Mouse (Mus musculus) heart, embryonic 14.5 days (tissue): ENCODE data around the gene Ptprn2. TPM values are rescaled to one million over a fixed set of nuclear protein-coding genes. Genes with fewer than 3 reads are reported as not detected.

Experiments used
- ATAC-seq: fragments of 200-750 bp; cut with Nextera tagmentation; 2 replicates; pipeline ENCODE4 v1.8.0; 2017; ENCODE audit warnings: low read depth, moderate TSS enrichment; ENCODE audit not compliant: insufficient number of reproducible peaks, insufficient read depth, low FRiP score
- H3K27ac ChIP-seq, 2 experiments: fragments of 200-500 bp in 1 of 2; fragments of 300-500 bp in 1 of 2; sonication (generic) in 1 of 2; replicated peaks in 1 of 2; 2 replicates each; pipeline ENCODE4 v1.5.1; 2012 to 2014; ENCODE audit warnings: low read depth in 2 of 2, low read length in 2 of 2, control low read depth in 1 of 2, mild to moderate bottlenecking in 1 of 2, mixed read lengths in 1 of 2; ENCODE audit not compliant: control insufficient read depth in 1 of 2, insufficient read depth in 1 of 2
- H3K27me3 ChIP-seq: fragments of 300-500 bp; sonication (generic); 2 replicates; pipeline ENCODE4 v1.6.1; 2014; ENCODE audit warnings: mild to moderate bottlenecking, low read length, control low read depth; ENCODE audit not compliant: control insufficient read depth, insufficient read depth
- H3K36me3 ChIP-seq: fragments of 300-500 bp; sonication (generic); 2 replicates; pipeline ENCODE4 v1.6.1; 2014; ENCODE audit warnings: mild to moderate bottlenecking, control low read depth, low read length, mixed read lengths; ENCODE audit not compliant: control insufficient read depth, insufficient read depth
- H3K4me1 ChIP-seq, 2 experiments: fragments of 200-500 bp in 1 of 2; fragments of 300-500 bp in 1 of 2; sonication (generic) in 1 of 2; 2 replicates each; pipeline ENCODE4 v1.6.1; 2012 to 2014; ENCODE audit warnings: low read length in 2 of 2, control low read depth in 1 of 2, mixed read lengths in 1 of 2; ENCODE audit not compliant: control insufficient read depth in 2 of 2, insufficient read depth in 2 of 2
- H3K4me2 ChIP-seq: fragments of 300-500 bp; sonication (generic); 2 replicates; pipeline ENCODE4 v1.6.1; 2014; ENCODE audit warnings: mild to moderate bottlenecking, low read length
- H3K4me3 ChIP-seq, 2 experiments: fragments of 200-500 bp in 1 of 2; fragments of 300-500 bp in 1 of 2; sonication (generic) in 1 of 2; 2 replicates each; pipeline ENCODE4 v1.5.1; 2012 to 2014; ENCODE audit warnings: low read length in 2 of 2, mild to moderate bottlenecking in 2 of 2, control low read depth in 1 of 2, low read depth in 1 of 2, moderate library complexity in 1 of 2; ENCODE audit not compliant: control insufficient read depth in 1 of 2, insufficient read depth in 1 of 2
- H3K9ac ChIP-seq: fragments of 300-500 bp; sonication (generic); 2 replicates; pipeline ENCODE4 v1.6.1; 2014; ENCODE audit warnings: mild to moderate bottlenecking, low read length
- H3K9me3 ChIP-seq: fragments of 300-500 bp; sonication (generic); 2 replicates; pipeline ENCODE4 v1.6.1; 2016; ENCODE audit warnings: low read length, control low read depth; ENCODE audit not compliant: control insufficient read depth
- WGBS: fragments of 180-500 bp; shearing (Covaris S2); extraction: QIAGEN DNeasy Blood & Tissue Kit; methylation state at CpG from one replicate; pipeline ENCODE4 v1.1.7; 2014; 5-methylcytosine and 5-hydroxymethylcytosine counted together
- polyA plus RNA-seq: library from polyadenylated mRNA; unstranded; fragments of >200 nt; fragmentation: Nextera tagmentation; extraction: Ambion mirVana; gene quantifications from 2 replicates; pipeline ENCODE4 v1.2.1, GENCODE M21; 2014

Ptprn2 gene
- polyA plus RNA-seq, 1 experiment from 2014 or later = 0.20 TPM

DNA sequence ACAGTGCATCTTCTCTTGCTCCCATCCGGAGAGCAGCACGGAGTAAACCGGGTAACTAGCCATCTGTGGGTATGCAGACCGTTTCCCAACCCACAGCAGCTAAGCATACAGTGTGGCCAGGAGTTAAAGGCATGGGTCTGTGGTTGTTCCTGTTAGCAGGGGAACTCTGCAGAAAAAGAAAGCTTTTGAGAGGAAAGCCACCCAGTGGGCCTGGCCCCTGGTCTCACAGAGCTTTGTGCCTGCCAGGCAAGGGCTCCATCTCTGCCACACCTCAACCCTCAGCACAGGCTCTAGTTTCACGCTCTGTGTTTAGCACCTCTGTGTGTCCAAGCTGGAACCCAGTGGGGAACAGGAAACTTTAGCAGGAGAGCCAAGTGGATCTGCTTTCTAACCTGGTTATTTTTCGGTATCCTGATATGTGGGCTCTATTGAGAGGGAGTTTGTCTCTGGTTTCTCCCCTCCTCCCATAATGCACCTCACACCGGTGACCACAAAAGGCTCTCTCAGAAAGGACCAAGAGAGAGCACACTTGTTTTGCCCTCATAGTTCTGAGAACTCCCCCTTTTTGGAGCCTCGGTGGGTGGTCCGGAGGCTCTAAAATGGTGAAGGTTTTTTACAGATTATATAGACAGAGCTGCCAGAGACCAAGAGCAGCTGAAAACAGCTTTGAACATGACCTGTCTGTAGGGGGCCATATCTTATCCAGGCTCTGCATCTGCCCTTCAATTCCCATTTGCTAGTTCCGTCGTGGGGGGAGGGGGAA is 766.3 kb downstream of the Ptprn2 start:
- no peaks in the 10 kb centered on the region for H3K9me3 ChIP-seq
- H3K4me3 ChIP-seq = no peak overlapping the region
- H3K9ac ChIP-seq = no peak overlapping the region
- 22% methylated on average over 11 of the region's 11 CpGs for WGBS
- no peaks in the 10 kb centered on the region for H3K36me3 ChIP-seq
- H3K27ac ChIP-seq = no peak overlapping the region
- no peak for ATAC-seq
- H3K27me3 ChIP-seq = no peaks in the 10 kb centered on the region; the same call in 1 of the 2 replicates
- no peak overlapping the region for H3K4me2 ChIP-seq
- peaks cover 5 to 13% of the 10 kb centered on the region in 2 experiments; a peak in 3 of 4 replicates for H3K4me1 ChIP-seq

DNA sequence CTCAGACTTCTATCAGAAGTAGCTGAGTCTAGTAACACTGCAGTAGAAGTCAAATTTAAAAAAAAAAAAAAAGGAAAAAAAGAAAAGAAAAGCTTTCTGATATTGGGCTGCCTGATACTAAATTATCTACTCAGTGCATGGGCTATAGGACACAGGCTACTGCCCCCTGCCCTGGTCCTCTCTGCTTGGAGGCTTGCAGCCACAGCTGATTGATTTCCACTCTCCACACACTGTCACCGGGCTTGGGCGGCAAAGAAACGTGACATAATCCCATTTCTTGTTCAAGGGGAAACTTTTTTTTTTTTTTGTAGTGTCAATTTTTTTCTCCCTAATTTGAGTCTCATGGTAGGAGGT is 766.9 kb downstream of the Ptprn2 start:
- 31% methylated on average over 3 of the region's 3 CpGs for WGBS

DNA sequence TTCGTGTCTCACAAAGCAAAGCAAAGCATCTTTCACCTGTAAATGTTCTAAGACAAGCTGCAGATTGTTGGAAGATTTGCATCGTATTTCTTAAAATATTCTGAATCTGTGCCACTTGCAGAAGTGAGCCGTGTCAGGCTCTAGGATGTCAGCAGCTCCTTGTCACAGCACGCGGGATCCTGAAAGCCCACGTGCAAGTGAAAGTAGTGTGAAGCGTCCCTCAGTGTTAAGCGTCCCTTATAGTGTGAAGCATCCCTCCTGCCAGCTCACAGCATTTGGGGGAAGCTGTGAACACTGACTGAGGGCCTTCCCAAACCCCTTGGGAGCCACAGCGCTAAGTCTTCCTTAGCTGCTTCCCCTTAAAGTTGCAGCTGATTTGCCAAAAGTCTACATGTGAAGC is 768.8 kb downstream of the Ptprn2 start:
- Histone ChIP-seq H3K4me1 (peaks cover 8 to 13% of the 10 kb centered on the region in 2 experiments; a peak in 3 of 4 replicates), H3K36me3 (no peaks in the 10 kb centered on the region), H3K27ac (no peak overlapping the region), H3K4me3 (no peak overlapping the region), H3K4me2 (no peak overlapping the region), H3K9ac (no peak overlapping the region), H3K9me3 (no peaks in the 10 kb centered on the region), H3K27me3 (no peaks in the 10 kb centered on the region; the same call in 1 of the 2 replicates)
- 64% methylated on average over 9 of the region's 9 CpGs for WGBS
- ATAC-seq = no peak

More for the DNA sequence above, 766.9 kb downstream of the Ptprn2 start:
- Histone ChIP-seq H3K9me3 (no peaks in the 10 kb centered on the region), H3K4me1 (peaks cover 5 to 13% of the 10 kb centered on the region in 2 experiments; a peak in 3 of 4 replicates), H3K36me3 (no peaks in the 10 kb centered on the region), H3K4me3 (no peak overlapping the region), H3K27ac (no peak overlapping the region), H3K27me3 (no peaks in the 10 kb centered on the region; the same call in 1 of the 2 replicates), H3K4me2 (no peak overlapping the region), H3K9ac (no peak overlapping the region)
- ATAC-seq = no peak

DNA sequence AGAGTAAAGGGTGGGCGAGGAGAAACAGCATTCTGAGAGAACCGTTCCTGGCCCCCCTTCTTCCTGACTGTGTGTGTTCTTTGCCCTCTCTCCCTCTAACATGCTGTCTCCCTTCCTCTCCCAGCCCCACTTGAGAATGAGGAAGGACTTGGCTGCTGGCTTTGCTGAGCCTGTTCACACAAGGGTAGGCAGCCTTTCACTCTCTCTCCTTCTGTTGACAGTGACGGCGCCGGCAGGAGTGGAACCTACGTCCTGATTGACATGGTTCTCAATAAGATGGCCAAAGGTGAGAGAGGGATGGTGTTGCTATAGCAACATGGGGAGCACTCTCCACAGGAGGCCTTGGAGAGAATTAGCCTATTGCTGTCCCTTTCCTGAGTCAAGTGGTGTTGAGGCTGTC is 769.8 kb downstream of the Ptprn2 start:
- Histone ChIP-seq H3K27me3 (no peaks in the 10 kb centered on the region; the same call in 1 of the 2 replicates), H3K27ac (no peak overlapping the region), H3K4me1 (peaks cover 8 to 12% of the 10 kb centered on the region in 2 experiments; a peak in 3 of 4 replicates), H3K4me2 (no peak overlapping the region), H3K9me3 (no peaks in the 10 kb centered on the region), H3K4me3 (no peak overlapping the region), H3K9ac (no peak overlapping the region), H3K36me3 (no peaks in the 10 kb centered on the region)
- WGBS = 35% methylated on average over 6 of the region's 6 CpGs
- ATAC-seq = no peak

DNA sequence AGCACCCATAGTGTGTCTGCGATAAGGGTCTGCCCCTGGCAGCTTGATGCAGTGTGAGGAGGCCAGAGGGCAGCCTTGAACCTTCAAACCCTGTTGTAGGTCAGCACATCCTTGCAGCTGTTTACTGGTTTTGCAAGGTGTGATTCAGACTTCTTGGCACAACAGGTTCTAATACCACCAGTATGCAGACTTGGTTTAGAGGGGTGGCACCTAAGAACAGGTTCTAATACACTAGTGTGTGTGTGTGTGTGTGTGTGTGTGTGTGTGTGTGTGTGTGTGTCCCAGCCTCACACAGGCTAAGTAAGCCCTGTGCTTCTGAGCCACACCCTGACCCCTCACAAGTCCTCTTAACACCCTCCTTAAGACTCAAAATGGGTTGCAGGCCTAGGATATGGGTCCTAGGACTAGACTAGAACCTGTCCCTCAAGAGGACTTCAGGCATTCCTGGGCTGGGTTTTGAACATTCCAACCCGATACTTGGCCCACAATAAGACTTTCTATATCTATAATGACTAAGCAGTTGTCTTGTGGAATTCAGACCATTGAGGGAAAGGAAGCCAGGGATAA is 770.3 kb downstream of the Ptprn2 start:
- H3K9me3 ChIP-seq = no peaks in the 10 kb centered on the region
- no peaks in the 10 kb centered on the region; the same call in 1 of the 2 replicates for H3K27me3 ChIP-seq
- ATAC-seq = no peak
- H3K27ac ChIP-seq = no peak overlapping the region
- H3K4me1 ChIP-seq = peaks cover 6 to 8% of the 10 kb centered on the region in 2 experiments; a peak in 3 of 4 replicates
- no peaks in the 10 kb centered on the region for H3K36me3 ChIP-seq
- 85% methylated on average over 2 of the region's 2 CpGs for WGBS
- H3K9ac ChIP-seq = no peak overlapping the region
- H3K4me3 ChIP-seq = no peak overlapping the region
- no peak overlapping the region for H3K4me2 ChIP-seq

DNA sequence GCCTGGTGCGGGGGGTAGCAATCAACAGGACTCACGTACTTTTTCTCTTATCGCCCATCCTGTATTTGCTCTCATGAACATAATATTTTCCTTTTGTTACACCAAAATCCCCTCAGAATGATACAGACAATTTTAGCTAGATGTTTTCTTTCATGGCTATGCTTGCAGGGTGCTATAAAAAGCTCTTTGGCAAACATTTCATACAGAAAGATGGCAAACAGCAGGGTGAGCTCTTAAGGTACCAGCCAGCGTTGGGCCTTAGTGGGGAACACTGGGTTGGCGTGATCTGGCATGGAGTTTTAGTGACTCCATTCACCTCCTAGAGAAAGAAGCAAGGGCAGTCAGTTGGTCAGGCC is 771.3 kb downstream of the Ptprn2 start:
- 81% methylated on average over 5 of the region's 5 CpGs for WGBS
- Histone ChIP-seq H3K4me2 (no peak overlapping the region), H3K9ac (no peak overlapping the region), H3K36me3 (no peaks in the 10 kb centered on the region), H3K27ac (no peak overlapping the region), H3K4me1 (peaks cover 0 to 4% of the 10 kb centered on the region in 2 experiments; a peak in 1 of 4 replicates), H3K27me3 (no peaks in the 10 kb centered on the region), H3K9me3 (no peaks in the 10 kb centered on the region), H3K4me3 (no peak overlapping the region)
- no peak for ATAC-seq

DNA sequence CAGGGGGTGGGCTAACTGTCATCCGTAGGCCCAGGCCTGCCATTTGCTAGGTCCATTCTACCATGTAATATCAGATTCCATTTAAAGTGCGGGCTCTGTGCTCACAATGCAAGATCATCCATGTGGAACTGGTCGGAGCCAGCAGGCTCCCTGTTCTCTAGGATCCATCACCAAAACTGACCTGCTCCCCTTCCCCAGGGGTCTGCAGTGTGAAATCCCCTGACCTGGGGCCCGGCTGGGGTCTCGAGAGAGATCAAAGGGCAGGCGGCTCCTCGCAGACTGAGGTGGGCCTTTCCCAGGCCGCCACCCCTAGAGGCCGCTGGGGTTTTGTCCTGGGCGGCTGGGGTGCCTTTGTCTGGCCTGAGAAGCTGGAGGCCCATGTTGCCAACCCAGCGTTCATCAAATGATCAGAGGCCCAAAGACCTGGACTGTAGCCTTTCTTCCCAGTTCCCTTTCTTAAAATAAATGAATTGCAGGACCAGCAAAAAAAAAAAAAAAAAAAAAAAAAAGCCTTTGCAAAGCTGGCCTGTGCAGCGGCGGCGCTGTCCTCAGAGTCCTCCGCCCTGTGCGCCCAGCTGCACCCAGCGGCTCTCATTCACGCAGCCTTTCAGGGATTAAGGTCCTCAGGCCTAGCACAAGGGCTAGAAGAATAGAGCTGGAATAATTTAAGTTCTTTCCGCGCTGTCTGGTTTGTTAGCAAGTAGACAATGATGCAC is 771.8 kb downstream of the Ptprn2 start:
- H3K9me3 ChIP-seq = no peaks in the 10 kb centered on the region
- no peak for ATAC-seq
- H3K4me2 ChIP-seq = no peak overlapping the region
- H3K4me1 ChIP-seq = peaks cover 0 to 3% of the 10 kb centered on the region in 2 experiments; a peak in 1 of 4 replicates
- no peak overlapping the region for H3K9ac ChIP-seq
- H3K27ac ChIP-seq = no peak overlapping the region
- 29% methylated on average over 20 of the region's 20 CpGs for WGBS
- H3K27me3 ChIP-seq = no peaks in the 10 kb centered on the region
- H3K4me3 ChIP-seq = no peak overlapping the region
- no peaks in the 10 kb centered on the region for H3K36me3 ChIP-seq
